8 mouse cellular contexts compared by ENCODE assay signal in the genomic region with DNA sequence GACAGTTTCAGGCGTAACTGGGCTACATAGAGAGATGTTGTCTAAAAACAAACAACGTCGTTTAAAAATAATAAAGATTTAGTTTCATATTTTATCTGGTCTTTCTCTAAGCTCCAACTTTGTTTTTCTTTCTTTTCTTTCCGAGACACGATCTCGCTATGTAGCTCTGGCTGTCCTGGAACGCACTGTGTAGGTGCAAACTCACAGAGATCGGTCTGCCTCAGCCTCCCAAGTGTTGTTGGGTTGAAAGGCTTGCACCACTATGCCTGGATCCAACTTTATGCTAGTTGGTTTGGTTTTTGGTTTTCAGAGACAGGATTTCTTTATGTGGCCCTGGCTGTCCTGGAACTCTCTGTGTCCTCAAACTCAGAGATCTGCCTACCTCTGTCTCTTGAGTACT. TPM values are rescaled to one million over a fixed set of nuclear protein-coding genes. Genes with fewer than 3 reads are reported as not detected.
DNase-seq lines count a peak whose midpoint lies in the region; ATAC-seq lines count a peak whose summit lies in the region.

No protein-coding gene starts in this region.

- peak overlapping the region; percentile 96; the same call in 1 of the 2 replicates for H3K27ac ChIP-seq in forebrain, embryonic 10.5 days
- no peak overlapping the region for H3K27ac ChIP-seq in limb, embryonic 13.5 days
- H3K27ac ChIP-seq in stomach, embryonic 14.5 days (ENCODE audit: low read length), result peak overlapping the region; percentile 92; the same call in 1 of the 2 replicates

- no peak for DNase-seq in forebrain, embryonic 10.5 days (ENCODE audit: extremely low spot score, low spot score)
- no peak for DNase-seq in left cerebral cortex, adult 8-10 months (ENCODE audit: low spot score in 2 of 2)
- DNase-seq in thymus, postnatal 0 days (ENCODE audit: low spot score), result no peak
- no peak for DNase-seq in spleen, adult 12 weeks (ENCODE audit: low spot score)

- H3K4me3 ChIP-seq in megakaryocyte, embryonic 14.5 days (replicated peaks), result peak overlapping the region; percentile 98
- peak overlapping the region; percentile 97 for H3K4me3 ChIP-seq in forebrain, embryonic 10.5 days
- H3K4me3 ChIP-seq in limb, embryonic 13.5 days, result peak overlapping the region; percentile 92
- H3K4me3 ChIP-seq in stomach, embryonic 14.5 days (ENCODE audit: low read depth, low read length), result peak overlapping the region; percentile 91

- no peaks in the 10 kb centered on the region for H3K27me3 ChIP-seq in megakaryocyte, embryonic 14.5 days (replicated peaks)
- no peaks in the 10 kb centered on the region for H3K27me3 ChIP-seq in forebrain, embryonic 10.5 days (ENCODE audit: poor library complexity, severe bottlenecking)
- no peaks in the 10 kb centered on the region for H3K27me3 ChIP-seq in limb, embryonic 13.5 days
- no peaks in the 10 kb centered on the region for H3K27me3 ChIP-seq in stomach, embryonic 14.5 days (ENCODE audit: control insufficient read depth, insufficient read depth, low read length)

- 80% methylated on average over 8 of the region's 8 CpGs for WGBS in forebrain, embryonic 10.5 days
- 80% methylated on average over 8 of the region's 8 CpGs for WGBS in limb, embryonic 13.5 days
- 80% methylated on average over 8 of the region's 8 CpGs for WGBS in stomach, embryonic 14.5 days

- peaks cover 24% of the 10 kb centered on the region for H3K36me3 ChIP-seq in megakaryocyte, embryonic 14.5 days (replicated peaks; ENCODE audit: low read length)
- peaks cover 32% of the 10 kb centered on the region for H3K36me3 ChIP-seq in forebrain, embryonic 10.5 days (replicated peaks)
- H3K36me3 ChIP-seq in limb, embryonic 13.5 days, result peaks cover 18% of the 10 kb centered on the region
- H3K36me3 ChIP-seq in stomach, embryonic 14.5 days (ENCODE audit: control insufficient read depth, insufficient read depth, low read length), result peaks cover 2% of the 10 kb centered on the region; the same call in 1 of the 2 replicates

- peak overlapping the region; percentile 51 for H3K9ac ChIP-seq in limb, embryonic 13.5 days
- H3K9ac ChIP-seq in stomach, embryonic 14.5 days (replicated peaks; ENCODE audit: low read depth, low read length), result peak overlapping the region; percentile 98

- peak overlapping the region; percentile 61 for H3K4me2 ChIP-seq in limb, embryonic 13.5 days (replicated peaks)
- peak overlapping the region; percentile 46 for H3K4me2 ChIP-seq in stomach, embryonic 14.5 days (replicated peaks; ENCODE audit: low read depth, low read length)

- no peak for ATAC-seq in megakaryocyte, adult 5-6 weeks (ENCODE audit: poor library complexity, severe bottlenecking)
- no peak for ATAC-seq in limb, embryonic 13.5 days (ENCODE audit: low FRiP score, low read depth)
- no peak for ATAC-seq in stomach, embryonic 14.5 days (ENCODE audit: insufficient number of reproducible peaks, insufficient read depth, low FRiP score, low read depth)

- H3K9me3 ChIP-seq in megakaryocyte, embryonic 14.5 days, result no peaks in the 10 kb centered on the region
- H3K9me3 ChIP-seq in forebrain, embryonic 10.5 days, result no peaks in the 10 kb centered on the region
- H3K9me3 ChIP-seq in limb, embryonic 13.5 days, result no peaks in the 10 kb centered on the region
- H3K9me3 ChIP-seq in stomach, embryonic 14.5 days (ENCODE audit: control insufficient read depth, low read depth, low read length), result no peaks in the 10 kb centered on the region

- H3K4me1 ChIP-seq in megakaryocyte, embryonic 14.5 days, result peaks cover 40% of the 10 kb centered on the region
- H3K4me1 ChIP-seq in forebrain, embryonic 10.5 days, result peaks cover 24% of the 10 kb centered on the region
- peaks cover 27% of the 10 kb centered on the region for H3K4me1 ChIP-seq in limb, embryonic 13.5 days
- H3K4me1 ChIP-seq in stomach, embryonic 14.5 days (ENCODE audit: control insufficient read depth, insufficient read depth, low read length), result peaks cover 3% of the 10 kb centered on the region; the same call in 1 of the 2 replicates

RNA-seq across cellular contexts. Expression of gene Tubd1, which starts 0.8 kb away (rescaled TPM):
- polyA plus RNA-seq in megakaryocyte, embryonic 14.5 days (2012; ENCODE audit: insufficient read depth, low replicate concordance), result 0.32 TPM in 1 of 2 replicates, not detected in the other
- total RNA-seq in megakaryocyte, adult 5-6 weeks (2015), result 7.8 and 9.6 TPM in 2 replicates
- total RNA-seq in megakaryocyte, adult 5-6 weeks (2017), result 5.4 and 5.5 TPM in 2 replicates
- polyA plus RNA-seq in forebrain, embryonic 10.5 days (2016; fragmentation: Nextera tagmentation; extraction: Ambion mirVana), result 14.1 and 14.2 TPM in 2 replicates
- 10.9 and 11.7 TPM in 2 replicates for polyA plus RNA-seq in limb, embryonic 13.5 days (2015; fragmentation: Nextera tagmentation; extraction: Ambion mirVana)
- polyA plus RNA-seq in stomach, embryonic 14.5 days (2014; fragmentation: Nextera tagmentation; extraction: Ambion mirVana), result 9.9 and 10.0 TPM in 2 replicates
- 1 to 10 TPM; 3.8 to 4.8 (median 3.9) TPM for total RNA-seq in left cerebral cortex, adult 8-10 months (2022)
- polyA plus RNA-seq in thymus, postnatal 0 days (2015; fragmentation: Nextera tagmentation; extraction: Ambion mirVana), result 16.1 and 17.2 TPM in 2 replicates

RNA-seq across cellular contexts. Expression of gene Rps6kb1, which starts 1.0 kb away (rescaled TPM):
- 5.3 TPM in 1 of 2 replicates, not detected in the other for polyA plus RNA-seq in megakaryocyte, embryonic 14.5 days (2012; ENCODE audit: insufficient read depth, low replicate concordance)
- 30.4 and 38.4 TPM in 2 replicates for total RNA-seq in megakaryocyte, adult 5-6 weeks (2015)
- 29.9 and 35.4 TPM in 2 replicates for total RNA-seq in megakaryocyte, adult 5-6 weeks (2017)
- 63.7 and 66.0 TPM in 2 replicates for polyA plus RNA-seq in forebrain, embryonic 10.5 days (2016; fragmentation: Nextera tagmentation; extraction: Ambion mirVana)
- 84.3 and 84.8 TPM in 2 replicates for polyA plus RNA-seq in limb, embryonic 13.5 days (2015; fragmentation: Nextera tagmentation; extraction: Ambion mirVana)
- polyA plus RNA-seq in stomach, embryonic 14.5 days (2014; fragmentation: Nextera tagmentation; extraction: Ambion mirVana), result 60.3 and 60.8 TPM in 2 replicates
- 10 to 100 TPM; 39.0 to 44.0 (median 39.5) TPM for total RNA-seq in left cerebral cortex, adult 8-10 months (2022)
- polyA plus RNA-seq in thymus, postnatal 0 days (2015; fragmentation: Nextera tagmentation; extraction: Ambion mirVana), result 73.8 and 89.6 TPM in 2 replicates
